Mouse (Mus musculus) testis, adult 2 months (tissue): ENCODE results near the gene Thpo.

Experiments used
- CTCF ChIP-seq: fragments of 200-500 bp; IDR thresholded peaks from 2 replicates; pipeline ENCODE4 v1.5.1; 2012; ENCODE audit warnings: low read depth, mild to moderate bottlenecking, inconsistent platforms, low read length, moderate library complexity; ENCODE audit not compliant: control insufficient read depth, insufficient read depth, insufficient replicate concordance
- POLR2A ChIP-seq: fragments of 200-500 bp; IDR thresholded peaks from 2 replicates; pipeline ENCODE4 v1.6.1; 2012; ENCODE audit warnings: low read depth, mild to moderate bottlenecking, inconsistent platforms, low read length, moderate library complexity; ENCODE audit not compliant: control insufficient read depth

GRCm38 (mm10) chr16:20716841-20717180 is 17.5 kb downstream of the Thpo start:
- TF ChIP-seq CTCF (no peak), POLR2A (no peak)
